Mouse (Mus musculus): ENCODE measurements around the gene 1700025G04Rik.

1700025G04Rik gene

DNA sequence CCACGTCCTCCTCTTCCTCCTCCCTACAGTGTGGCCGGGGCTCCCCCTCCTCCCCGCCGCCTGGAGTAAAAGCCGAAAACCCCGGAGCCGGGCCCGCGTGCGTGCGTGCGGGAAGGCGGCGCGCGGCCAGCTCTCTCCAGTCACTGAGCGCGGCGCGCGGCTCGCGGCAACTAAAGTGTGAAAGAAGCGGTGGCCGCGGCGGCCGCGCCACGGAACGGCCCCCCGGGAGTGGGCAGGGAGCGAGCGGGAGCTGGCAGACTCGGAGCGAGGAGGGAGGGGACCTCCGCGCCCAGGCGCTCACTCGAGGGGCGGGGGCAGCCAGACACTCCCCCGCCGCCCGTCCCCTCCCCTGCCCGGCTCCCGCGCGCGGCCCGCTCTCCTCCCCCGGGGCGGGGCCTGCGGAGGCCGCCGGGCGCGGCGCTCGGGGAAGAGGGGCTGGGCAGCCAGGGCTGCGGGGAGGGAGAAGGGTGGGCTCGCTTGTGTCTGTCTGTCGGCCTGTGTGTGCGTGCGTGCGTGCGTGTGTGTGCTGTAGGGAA lies at the start of gene 1700025G04Rik:
Gene 1700025G04Rik, minus strand, starts transcription at position 108 of the 536 bp plus-strand sequence.
- peak; percentile 79 to 85 for DNase-seq (ENCODE audit: low spot score in 2 of 2)

DNA sequence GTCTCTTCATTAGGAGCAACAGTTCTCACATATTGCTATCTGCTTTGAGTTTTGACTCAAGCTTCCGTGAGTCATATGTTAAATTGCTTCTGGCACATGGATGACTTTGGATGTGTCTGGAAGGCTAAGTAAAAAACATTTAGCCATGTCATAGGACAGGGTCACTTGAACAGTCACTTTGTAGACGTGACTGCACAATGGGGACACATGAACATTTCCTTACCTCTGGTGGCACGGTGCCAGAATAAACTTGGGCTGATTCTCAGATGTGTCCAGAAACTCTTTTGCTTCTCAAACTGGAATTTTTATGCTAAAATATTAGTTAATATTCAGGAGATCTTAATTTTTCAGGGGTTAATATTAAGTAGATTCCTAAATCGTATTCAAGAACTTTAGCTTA lies 49.6 kb upstream of the 1700025G04Rik start:
- DNase-seq (ENCODE audit: low spot score in 2 of 2), result no peak

DNA sequence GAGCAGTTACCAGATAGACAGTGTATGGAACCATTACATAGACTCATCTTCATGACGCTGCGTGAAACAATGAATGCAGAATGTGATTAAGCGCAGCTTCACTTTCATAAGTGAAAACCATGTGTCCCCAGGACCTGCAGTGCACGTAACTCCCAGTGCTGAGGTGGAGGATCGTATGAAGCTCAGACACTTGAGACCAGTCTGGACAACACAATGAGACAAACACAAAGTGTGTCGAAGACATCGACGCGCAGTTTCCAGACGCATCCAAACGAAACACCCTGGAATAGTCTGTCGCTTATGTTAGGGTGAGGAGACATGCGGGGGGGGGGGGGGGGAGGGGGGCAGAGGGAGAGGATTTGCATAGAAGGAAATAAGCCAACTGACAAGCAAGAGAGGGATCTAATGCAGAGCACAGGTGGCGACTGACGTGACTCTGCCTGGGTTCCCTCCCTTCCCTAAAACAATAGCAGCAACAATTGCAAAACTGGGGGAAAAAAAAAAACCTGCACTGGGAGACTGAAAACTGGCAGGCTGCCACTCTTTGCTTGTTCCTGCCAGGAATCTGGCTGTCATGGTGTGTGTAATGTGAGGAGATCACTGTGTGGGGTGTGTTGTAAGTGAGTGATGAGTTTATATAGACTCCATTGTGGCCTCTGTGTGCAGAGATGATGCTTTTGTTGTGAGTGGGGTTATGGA lies 40.3 kb upstream of the 1700025G04Rik start:
- DNase-seq (ENCODE audit: low spot score in 2 of 2), result peak in 1 of 2 experiments; percentile 14

DNA sequence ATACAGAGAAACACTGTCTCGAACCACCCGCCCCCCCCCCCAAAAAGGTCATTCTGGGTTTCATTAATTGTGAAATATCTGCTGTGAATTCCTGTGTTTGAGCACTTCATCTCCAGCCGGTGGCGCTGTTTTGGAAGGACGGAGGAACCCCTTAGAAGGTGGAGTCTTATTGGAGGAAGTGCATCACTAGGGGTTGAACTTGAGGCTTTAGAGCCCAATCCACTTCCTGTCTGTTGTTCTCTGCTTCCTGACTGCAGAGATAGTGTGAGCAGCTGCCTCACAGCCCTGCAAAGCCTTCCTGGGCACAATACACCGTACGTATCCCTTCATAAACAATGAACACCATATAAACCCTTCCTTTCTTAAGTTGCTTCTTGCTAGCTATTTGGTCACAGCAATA lies 35.5 kb upstream of the 1700025G04Rik start:
- DNase-seq (ENCODE audit: low spot score in 2 of 2), result no peak

DNA sequence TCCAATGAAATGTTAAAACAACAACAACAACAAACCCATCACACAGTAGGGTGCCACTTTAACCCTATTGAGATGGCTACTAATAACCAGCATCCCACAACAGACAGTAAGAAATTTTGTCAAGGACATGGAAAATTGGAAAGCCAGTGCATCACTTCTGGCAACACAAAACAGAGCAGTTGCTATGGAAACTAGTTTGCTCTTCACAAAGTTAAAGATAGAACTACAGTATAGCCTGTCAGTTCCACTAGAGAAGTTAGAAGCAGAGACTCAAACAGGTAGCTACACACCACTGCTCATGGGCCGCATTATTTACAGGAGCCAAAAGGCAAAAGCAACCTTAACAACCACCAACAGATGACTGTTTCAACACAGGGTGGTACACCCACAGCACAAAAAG lies 20.2 kb upstream of the 1700025G04Rik start:
- DNase-seq (ENCODE audit: low spot score in 2 of 2), result no peak

DNA sequence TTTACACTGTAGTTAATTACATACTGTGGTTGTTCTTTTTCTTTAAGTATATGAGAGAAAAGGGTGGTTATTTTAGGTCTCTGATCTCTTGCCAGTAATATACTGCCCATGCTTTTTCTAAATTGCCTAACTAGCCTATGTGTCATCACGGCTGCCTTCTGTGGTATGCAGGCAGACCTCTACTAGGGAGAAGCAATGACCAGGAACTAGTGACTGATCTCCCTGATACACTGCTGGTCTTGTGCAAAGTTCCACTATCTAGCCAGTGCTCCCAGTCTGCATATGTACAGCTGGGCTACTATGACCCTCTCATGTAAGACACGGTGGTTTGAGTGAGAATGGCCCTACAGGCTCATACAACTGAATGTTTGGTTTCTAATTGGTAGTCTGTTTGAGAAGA lies 16.2 kb upstream of the 1700025G04Rik start:
- DNase-seq (ENCODE audit: low spot score in 2 of 2), result no peak

DNA sequence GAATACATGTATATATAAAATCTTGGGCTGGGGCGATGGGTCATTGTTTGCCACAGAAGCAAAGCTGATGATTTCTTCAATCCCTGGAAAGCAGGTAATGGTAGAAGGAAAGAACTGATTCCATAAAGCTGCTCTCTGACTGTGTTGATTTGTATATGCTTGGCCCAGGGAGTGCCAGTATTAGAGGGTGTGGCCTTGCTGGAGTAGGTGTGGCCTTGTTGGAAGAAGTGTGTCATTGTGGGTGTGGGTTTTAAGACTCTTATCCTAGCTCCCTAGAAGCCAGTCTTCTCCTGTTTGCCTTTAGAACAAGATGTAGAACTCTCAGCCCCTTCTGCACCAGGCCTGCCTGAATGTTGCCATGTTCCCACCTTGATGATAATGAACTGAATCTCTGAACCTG lies 15.3 kb upstream of the 1700025G04Rik start:
- no peak for DNase-seq (ENCODE audit: low spot score in 2 of 2)

DNA sequence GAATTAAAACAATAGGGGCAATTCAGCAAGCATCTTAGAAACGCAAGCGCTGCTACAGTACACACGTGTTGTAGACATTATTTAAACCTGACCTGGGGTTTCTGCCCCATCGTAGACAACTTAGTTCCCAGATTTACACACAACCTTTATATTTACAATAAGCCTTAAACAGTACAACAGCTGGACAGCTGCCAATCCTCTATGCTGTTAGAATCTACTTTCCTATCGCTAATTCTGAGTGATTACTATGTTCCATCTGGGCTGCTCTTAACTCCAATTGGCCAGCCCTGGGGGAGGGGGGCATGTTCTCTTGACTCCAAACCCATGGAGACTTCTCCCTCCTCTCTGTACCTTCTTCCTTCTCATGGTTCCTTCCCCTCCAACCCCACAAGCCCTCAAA lies 11.8 kb upstream of the 1700025G04Rik start:
- no peak for DNase-seq (ENCODE audit: low spot score in 2 of 2)

DNA sequence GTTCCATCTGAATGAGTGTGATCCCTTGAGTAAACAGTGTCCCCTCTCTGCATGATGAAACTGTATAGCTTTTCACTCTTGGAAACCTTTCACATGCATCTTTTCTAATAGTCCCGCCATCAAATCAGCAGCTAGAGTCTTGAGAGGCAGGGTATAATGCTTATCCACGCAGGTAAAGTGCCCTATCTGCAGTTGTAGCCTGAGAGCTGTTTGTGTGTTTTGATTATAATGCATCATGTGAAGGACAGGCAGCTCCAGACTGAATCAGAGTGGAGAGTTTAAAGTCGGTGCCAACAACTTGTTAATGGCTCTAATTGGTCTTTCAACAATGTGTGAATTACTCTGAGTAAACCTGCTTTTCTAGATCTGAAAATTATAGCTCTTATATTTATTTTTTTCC lies 6.1 kb upstream of the 1700025G04Rik start:
- DNase-seq (ENCODE audit: low spot score in 2 of 2), result no peak

DNA sequence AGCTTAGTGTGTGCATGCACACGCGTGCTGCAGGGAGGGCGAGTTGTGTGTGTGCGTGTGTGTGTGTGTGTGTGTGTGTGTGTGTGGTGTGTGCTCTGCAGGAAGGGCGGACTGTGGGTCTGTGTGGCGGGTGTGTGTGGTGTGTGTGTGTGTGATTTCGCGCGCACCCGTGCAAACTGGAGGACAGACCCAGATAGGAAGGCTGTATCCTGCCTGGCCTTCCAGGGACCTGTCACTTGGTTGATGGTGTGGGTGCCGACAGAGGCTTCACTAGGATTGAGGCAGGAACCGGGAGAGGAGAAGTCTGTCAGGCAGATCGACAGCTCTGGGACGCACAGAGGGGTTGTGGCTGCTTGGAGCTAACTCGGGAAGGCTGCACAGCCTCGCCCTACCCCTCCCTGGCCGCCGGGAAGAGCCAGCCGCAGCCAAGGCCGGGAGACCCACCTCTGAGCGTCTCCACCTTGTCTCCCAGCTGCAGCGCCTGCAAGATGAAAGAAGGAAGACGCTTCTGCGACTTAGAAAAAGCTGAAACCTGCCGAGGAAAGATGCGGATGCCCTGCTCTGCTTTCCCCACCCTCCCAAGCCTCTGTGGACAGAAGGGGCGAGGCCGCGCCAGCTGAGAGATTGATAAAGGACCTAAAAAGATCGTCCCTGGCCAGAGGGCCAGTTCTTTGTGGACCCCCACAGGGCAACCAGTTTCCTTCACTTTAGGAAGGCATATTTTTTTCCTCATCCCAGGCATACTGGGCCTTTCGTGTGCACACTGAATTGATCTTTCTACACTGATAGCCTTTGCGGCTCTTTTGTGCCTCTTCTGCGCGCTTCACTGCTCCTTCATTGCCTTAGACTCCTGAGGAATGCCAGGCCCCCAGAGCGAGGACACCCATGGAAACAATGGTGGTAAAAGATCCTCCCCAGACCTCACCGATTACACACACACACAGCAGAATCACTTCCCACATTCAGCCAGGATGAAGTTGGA lies 930 bp upstream of the 1700025G04Rik start:
- DNase-seq (ENCODE audit: low spot score in 2 of 2), result no peak

DNA sequence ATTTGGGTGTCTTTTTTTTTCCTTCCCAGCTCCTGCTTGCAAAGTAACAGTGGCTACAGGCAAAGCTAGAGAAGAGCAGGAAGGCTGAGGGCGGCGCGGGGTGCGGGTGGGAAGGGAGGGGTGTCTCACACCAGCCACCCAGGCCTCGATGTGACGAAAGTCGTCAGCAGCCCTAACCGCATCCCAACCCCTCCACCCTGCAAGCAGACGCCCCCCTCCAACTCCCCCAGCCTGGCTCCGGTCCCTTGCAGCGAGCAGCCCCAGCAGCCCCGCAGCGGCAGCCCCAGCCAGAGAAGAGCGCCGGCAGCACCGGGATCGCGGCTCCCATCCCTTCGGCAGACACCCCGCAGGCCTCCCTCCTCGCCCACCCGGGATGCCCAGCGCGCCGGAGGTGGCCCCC lies 399 bp downstream of the 1700025G04Rik start:
- DNase-seq (ENCODE audit: low spot score in 2 of 2), result peak; percentile 36 to 54

DNA sequence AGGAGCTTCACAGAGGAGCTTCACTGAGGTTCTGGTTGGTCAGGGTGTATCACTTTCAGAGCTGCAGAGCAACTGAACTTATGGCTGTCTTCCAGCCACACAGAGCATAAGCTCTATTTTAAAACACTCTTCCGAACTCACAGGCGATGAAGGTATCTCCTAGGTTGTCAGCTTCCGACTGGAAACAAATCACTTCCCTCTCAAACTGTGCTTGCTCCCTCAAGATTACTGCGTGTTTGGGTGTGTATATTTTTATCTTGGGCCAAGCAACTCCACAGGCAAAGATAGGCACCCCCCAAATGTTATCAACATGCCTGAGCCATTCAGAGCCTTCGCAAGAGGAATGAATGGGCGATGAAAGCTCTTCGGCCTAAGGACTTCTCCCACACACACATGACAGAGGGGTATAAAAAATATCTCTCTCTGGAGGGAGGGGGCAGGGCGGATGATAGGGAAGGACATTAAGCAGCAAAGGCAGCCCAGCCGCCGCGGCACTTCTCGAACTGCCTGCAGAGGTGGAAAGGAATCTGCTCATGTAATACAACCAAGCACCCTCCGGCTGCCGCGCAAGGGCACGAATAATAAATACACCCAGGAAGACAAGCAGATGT lies 1.0 kb downstream of the 1700025G04Rik start:
- DNase-seq (ENCODE audit: low spot score in 2 of 2), result peak; percentile 39 to 50

DNA sequence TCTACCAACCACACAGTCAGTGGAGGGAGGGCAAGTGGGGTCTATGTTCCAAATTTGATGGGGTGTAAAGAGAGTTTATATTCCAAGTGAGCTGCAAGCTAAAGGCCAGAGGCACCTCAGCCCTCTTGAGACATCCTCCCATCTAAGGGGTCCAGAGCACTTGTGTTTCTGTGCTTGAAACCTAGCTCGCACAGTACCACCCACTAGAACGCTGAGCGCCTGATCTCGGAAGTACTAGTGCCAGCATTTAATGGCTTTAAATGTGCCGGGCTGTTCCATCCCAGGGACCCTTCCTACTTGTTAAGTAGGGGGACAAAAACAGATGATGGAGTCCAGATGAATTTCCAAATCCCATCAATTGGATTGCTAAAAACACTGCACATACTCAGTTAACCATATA lies 1.9 kb downstream of the 1700025G04Rik start:
- no peak for DNase-seq (ENCODE audit: low spot score in 2 of 2)

DNA sequence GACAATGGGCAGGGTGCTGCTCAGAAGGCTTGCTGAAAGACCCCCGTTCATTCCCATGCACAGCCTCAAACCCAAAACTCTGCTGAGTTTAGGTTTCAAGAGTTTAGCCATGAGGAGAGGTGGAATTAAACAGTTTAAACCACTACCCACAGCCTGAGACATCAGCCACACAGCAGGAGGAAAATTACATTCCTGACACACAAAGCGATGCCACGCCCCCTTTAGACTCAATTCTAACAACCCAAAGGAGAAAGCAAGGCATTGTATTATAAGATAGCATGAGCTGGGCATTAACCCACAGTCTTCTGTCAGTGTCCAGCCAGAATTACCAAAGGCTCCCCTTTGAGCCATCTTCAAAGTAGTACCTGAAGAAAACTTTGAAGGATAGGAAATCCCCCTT lies 3.0 kb downstream of the 1700025G04Rik start:
- DNase-seq (ENCODE audit: low spot score in 2 of 2), result no peak

DNA sequence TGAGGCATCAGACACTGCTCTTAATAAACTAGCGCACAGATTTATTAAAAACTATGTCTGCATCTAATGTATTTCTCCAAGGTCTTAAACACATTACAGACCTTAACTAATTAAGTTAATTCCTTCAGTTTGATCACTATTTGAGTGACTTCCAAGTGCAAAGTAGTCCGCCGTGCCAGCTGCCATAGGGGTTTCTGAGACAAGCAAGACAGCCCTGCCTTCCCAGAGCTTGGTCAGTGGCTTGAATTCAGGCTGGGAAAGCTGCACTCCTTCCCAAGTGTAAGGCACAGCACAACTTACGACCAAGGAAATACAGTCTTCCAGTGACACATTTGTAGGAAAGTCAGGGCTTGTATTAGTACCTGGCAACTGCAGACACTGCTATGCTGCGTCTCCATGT lies 4.4 kb downstream of the 1700025G04Rik start:
- DNase-seq (ENCODE audit: low spot score in 2 of 2), result no peak

DNA sequence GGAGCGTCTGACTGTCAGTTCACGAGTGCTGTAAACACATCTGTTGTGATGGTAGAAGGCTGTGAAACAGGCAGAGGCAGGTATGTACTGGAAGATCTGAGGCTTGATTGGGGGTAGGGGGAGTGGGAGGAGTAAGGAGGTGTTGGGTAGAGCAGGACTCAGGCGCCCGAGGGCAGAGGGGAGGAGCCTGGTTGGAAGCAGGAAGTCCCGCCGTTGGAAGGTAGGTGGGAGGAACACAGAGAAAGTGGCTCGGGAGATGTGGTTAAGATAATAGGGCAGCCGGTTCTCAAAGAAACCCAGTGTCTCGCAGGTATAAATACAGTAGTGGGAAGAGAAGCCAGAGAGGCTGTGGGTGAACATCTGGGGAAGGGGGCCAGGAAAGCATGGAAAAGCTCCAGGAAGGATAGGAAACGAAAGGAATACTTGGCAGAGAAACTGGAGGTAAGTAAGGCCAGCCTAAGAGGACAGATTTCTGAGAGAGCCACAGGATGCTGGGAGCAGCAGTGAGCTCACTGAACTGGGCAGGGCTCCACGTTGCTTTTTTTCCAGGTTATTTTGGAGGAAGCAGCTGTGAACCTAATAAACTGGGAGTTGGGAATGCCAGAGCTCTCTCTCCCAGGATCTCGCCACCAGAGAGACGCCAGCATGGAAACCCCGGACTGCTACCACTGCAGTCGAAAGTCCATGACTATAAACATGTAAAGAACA lies 5.1 kb downstream of the 1700025G04Rik start:
- DNase-seq (ENCODE audit: low spot score in 2 of 2), result no peak

DNA sequence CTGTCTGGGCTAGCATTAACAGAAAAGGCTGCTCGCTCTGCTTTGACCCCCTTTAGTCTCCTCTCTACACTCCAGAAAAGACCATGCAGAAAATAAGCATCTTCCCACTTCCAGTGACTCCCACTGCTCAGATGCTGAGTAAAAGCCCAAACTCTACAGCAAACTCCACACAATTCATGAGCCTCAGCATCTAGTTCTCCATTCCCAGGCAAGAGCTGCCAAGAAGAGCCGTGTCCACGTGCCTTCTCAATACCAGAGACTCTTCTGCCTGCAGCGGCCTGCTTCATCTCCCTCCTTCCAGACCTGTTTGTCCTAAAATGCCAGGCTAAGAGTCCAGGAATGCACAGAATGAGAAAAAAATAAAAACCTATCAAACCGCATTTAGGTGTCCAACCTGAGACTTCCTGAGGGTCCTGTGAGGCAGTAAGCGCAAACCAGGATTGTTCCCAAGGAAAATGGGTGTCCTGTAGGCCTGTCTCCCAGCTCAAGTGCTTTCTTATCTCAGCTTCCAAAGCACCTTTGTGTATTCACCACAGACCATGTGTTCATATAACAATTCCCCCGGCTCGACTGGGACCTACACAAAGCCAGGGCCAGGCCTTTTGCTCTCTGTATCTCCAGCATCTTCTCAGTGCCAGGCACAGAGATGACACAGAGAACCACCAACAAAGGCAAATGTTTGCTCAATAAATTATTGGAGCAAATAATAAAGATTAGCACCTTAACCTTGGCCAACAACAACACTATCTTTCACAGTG lies 7.8 kb downstream of the 1700025G04Rik start:
- no peak for DNase-seq (ENCODE audit: low spot score in 2 of 2)

DNA sequence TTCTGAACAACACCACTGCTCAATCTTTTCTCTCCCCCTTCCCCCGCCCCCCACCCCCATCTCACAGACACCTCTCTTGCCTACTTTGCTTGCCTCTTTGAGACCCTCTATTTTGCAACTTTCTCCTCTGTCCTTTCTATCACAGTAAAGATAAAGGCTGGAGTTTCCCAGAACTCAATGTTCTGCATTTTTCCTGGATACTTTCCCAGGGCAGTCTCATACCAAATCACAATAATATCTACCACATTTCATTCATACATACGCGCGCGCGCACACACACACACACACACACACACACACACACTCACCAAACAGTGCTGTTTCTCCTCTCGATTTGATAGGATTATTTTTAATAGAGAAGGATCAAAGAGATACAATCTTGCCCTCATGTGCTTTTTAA lies 8.8 kb downstream of the 1700025G04Rik start:
- DNase-seq (ENCODE audit: low spot score in 2 of 2), result no peak

DNA sequence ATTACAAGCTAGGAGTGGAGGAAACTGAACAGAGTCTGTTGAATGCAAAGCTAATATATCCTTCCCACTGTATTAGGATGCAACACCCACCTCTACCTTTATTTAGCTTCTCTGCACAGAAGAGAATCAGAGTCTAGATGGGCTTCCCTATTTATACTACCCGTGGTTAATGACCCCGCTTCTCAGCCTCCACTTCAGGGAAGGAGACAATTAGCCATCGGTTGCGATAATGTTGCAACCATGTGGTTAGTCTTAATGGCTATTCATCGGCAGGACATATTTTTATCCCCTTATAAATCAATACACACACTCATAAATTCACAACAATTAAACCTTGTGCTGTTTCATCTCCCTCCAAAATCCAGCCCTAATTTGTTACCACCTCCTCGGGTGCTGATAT lies 9.7 kb downstream of the 1700025G04Rik start:
- DNase-seq (ENCODE audit: low spot score in 2 of 2), result no peak

DNA sequence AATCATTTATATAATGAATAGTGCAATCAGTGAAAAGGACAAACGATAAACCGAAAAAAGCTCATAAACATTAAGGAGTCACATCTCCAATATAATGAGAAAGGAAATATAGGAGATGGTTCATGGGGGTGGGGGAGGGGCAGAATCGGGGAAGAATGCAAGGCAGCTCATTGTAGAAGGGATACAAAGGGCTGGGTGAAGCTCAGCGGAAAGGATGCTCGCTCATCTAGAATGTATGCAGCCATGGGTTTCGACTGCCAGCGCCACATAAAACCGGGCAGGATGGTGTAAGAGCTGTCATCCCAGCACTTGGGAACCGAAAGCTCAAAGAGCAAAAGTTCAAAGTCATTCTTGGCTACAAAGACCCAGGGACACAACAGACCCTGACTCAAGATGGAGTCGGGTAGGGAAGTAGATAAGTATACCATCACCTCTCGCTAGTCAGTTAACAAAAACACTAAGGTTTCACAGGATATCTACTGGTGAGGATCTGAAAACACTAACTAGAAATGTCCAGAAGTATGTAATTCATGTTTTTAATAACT lies 12.7 kb downstream of the 1700025G04Rik start:
- no peak for DNase-seq (ENCODE audit: low spot score in 2 of 2)

Measured in frontal cortex, postnatal 10 days (tissue).